Mouse (Mus musculus) midbrain, embryonic 11.5 days (tissue): ENCODE measurements around the gene Htr7. TPM values are rescaled to one million over a fixed set of nuclear protein-coding genes. Genes with fewer than 3 reads are reported as not detected.

Experiments
- ATAC-seq: fragments of 200-750 bp; cut with Nextera tagmentation; 2 replicates; pipeline ENCODE4 v1.8.0; 2017; ENCODE audit warnings: moderate TSS enrichment, moderate library complexity; ENCODE audit not compliant: low FRiP score
- DNase-seq: peaks from one replicate; pipeline ENCODE4 v3.0.0; 2015; ENCODE audit warnings: low spot score; ENCODE audit errors: missing footprints
- H3K27ac ChIP-seq: fragments of 300-500 bp; sonication (generic); 2 replicates; pipeline ENCODE4 v1.5.1; 2014; ENCODE audit warnings: low read depth, low read length
- H3K27me3 ChIP-seq: fragments of 300-500 bp; sonication (generic); 2 replicates; pipeline ENCODE4 v1.6.1; 2014; ENCODE audit warnings: mild to moderate bottlenecking, low read length, moderate library complexity, mixed read lengths; ENCODE audit not compliant: control insufficient read depth, insufficient read depth
- H3K36me3 ChIP-seq: fragments of 300-500 bp; sonication (generic); 2 replicates; pipeline ENCODE4 v1.6.1; 2014; ENCODE audit warnings: mild to moderate bottlenecking, low read length, moderate library complexity, mixed read lengths; ENCODE audit not compliant: control insufficient read depth, insufficient read depth
- H3K4me1 ChIP-seq: fragments of 300-500 bp; sonication (generic); 2 replicates; pipeline ENCODE4 v1.6.1; 2014; ENCODE audit warnings: low read length; ENCODE audit not compliant: control insufficient read depth, insufficient read depth
- H3K4me2 ChIP-seq: fragments of 300-500 bp; sonication (generic); 2 replicates; pipeline ENCODE4 v1.6.1; 2014; ENCODE audit warnings: mild to moderate bottlenecking, moderate library complexity
- H3K4me3 ChIP-seq: fragments of 300-500 bp; sonication (generic); 2 replicates; pipeline ENCODE4 v1.5.1; 2014; ENCODE audit warnings: low read depth, low read length
- H3K9ac ChIP-seq: fragments of 300-500 bp; sonication (generic); 2 replicates; pipeline ENCODE4 v1.6.1; 2014; ENCODE audit warnings: low read length
- H3K9me3 ChIP-seq: fragments of 300-500 bp; sonication (generic); 2 replicates; pipeline ENCODE4 v1.6.1; 2016; ENCODE audit warnings: low read length; ENCODE audit not compliant: control insufficient read depth
- WGBS: fragments of 180-500 bp; shearing (Covaris S2); extraction: QIAGEN DNeasy Blood & Tissue Kit; methylation state at CpG from one replicate; pipeline ENCODE4 v1.1.7; 2014; 5-methylcytosine and 5-hydroxymethylcytosine counted together
- polyA plus RNA-seq: library from polyadenylated mRNA; unstranded; fragments of >200 nt; fragmentation: Nextera tagmentation; extraction: Ambion mirVana; gene quantifications from 2 replicates; pipeline ENCODE4 v1.2.1, GENCODE M21; 2014

Htr7 gene
- polyA plus RNA-seq, 1 experiment from 2014 or later, result 0.34 TPM

GRCm38 (mm10) chr19:36000955-36001354, 56.4 kb downstream of the Htr7 start:
- no peaks in the 10 kb centered on the region for H3K27me3 ChIP-seq
- peaks cover 6% of the 10 kb centered on the region for H3K4me1 ChIP-seq
- H3K9me3 ChIP-seq, result no peaks in the 10 kb centered on the region
- ATAC-seq, result no peak
- H3K36me3 ChIP-seq, result no peaks in the 10 kb centered on the region
- WGBS, result 68% methylated on average over 6 of the region's 6 CpGs
- H3K27ac ChIP-seq, result no peak overlapping the region
- H3K9ac ChIP-seq, result no peak overlapping the region
- H3K4me3 ChIP-seq, result no peak overlapping the region
- H3K4me2 ChIP-seq, result no peak overlapping the region
- DNase-seq, result no peak

- no peak for ATAC-seq
- WGBS, result 86% methylated on average over 3 of the region's 3 CpGs
- Histone ChIP-seq H3K4me2 (no peak overlapping the region), H3K27ac (no peak overlapping the region), H3K27me3 (no peaks in the 10 kb centered on the region), H3K9ac (no peak overlapping the region), H3K4me3 (no peak overlapping the region), H3K36me3 (no peaks in the 10 kb centered on the region), H3K9me3 (no peaks in the 10 kb centered on the region), H3K4me1 (peaks cover under 1% of the 10 kb centered on the region; the same call in 1 of the 2 replicates)
- no peak for DNase-seq
Observed at GRCm38 (mm10) chr19:35997384-35997783, 59.9 kb downstream of the Htr7 start.

- Histone ChIP-seq H3K9ac (no peak overlapping the region), H3K27me3 (no peaks in the 10 kb centered on the region), H3K4me3 (no peak overlapping the region), H3K36me3 (no peaks in the 10 kb centered on the region), H3K9me3 (no peaks in the 10 kb centered on the region), H3K4me2 (no peak overlapping the region), H3K27ac (no peak overlapping the region), H3K4me1 (no peaks in the 10 kb centered on the region)
- DNase-seq (no peak), ATAC-seq (no peak)
- WGBS, result 80% methylated on average over 1 of the region's 1 CpGs
Observed at GRCm38 (mm10) chr19:35987461-35987860, 69.8 kb downstream of the Htr7 start.

GRCm38 (mm10) chr19:35974681-35975080, 82.6 kb downstream of the Htr7 start:
- Histone ChIP-seq H3K27me3 (no peaks in the 10 kb centered on the region), H3K4me1 (no peaks in the 10 kb centered on the region), H3K9ac (no peak overlapping the region), H3K36me3 (no peaks in the 10 kb centered on the region), H3K27ac (no peak overlapping the region), H3K4me2 (no peak overlapping the region), H3K9me3 (no peaks in the 10 kb centered on the region), H3K4me3 (no peak overlapping the region)
- DNase-seq (no peak), ATAC-seq (no peak)

- H3K4me1 ChIP-seq, result no peaks in the 10 kb centered on the region
- no peaks in the 10 kb centered on the region for H3K27me3 ChIP-seq
- H3K27ac ChIP-seq, result no peak overlapping the region
- no peak for ATAC-seq
- no peak for DNase-seq
- WGBS, result 80% methylated on average over 5 of the region's 5 CpGs
- H3K9me3 ChIP-seq, result no peaks in the 10 kb centered on the region
- no peak overlapping the region for H3K9ac ChIP-seq
- no peak overlapping the region for H3K4me2 ChIP-seq
- H3K36me3 ChIP-seq, result no peaks in the 10 kb centered on the region
- no peak overlapping the region for H3K4me3 ChIP-seq
Observed at GRCm38 (mm10) chr19:35957656-35958055, 99.7 kb downstream of the Htr7 start.

- Histone ChIP-seq H3K36me3 (no peaks in the 10 kb centered on the region), H3K4me2 (no peak overlapping the region), H3K27ac (no peak overlapping the region), H3K4me1 (no peaks in the 10 kb centered on the region), H3K27me3 (no peaks in the 10 kb centered on the region), H3K4me3 (no peak overlapping the region), H3K9ac (no peak overlapping the region), H3K9me3 (no peaks in the 10 kb centered on the region)
- ATAC-seq (no peak), DNase-seq (no peak)
- 88% methylated on average over 13 of the region's 13 CpGs for WGBS
Observed at GRCm38 (mm10) chr19:35955698-35956097, 101.6 kb downstream of the Htr7 start.

GRCm38 (mm10) chr19:35949888-35950287, 107.4 kb downstream of the Htr7 start:
- no peak overlapping the region for H3K4me3 ChIP-seq
- H3K36me3 ChIP-seq, result no peaks in the 10 kb centered on the region
- H3K9ac ChIP-seq, result no peak overlapping the region
- ATAC-seq (no peak), DNase-seq (no peak)
- no peak overlapping the region for H3K27ac ChIP-seq
- H3K4me2 ChIP-seq, result no peak overlapping the region
- H3K9me3 ChIP-seq, result no peaks in the 10 kb centered on the region
- no peaks in the 10 kb centered on the region for H3K27me3 ChIP-seq
- H3K4me1 ChIP-seq, result no peaks in the 10 kb centered on the region
- WGBS, result 78% methylated on average over 1 of the region's 1 CpGs

- Histone ChIP-seq H3K4me2 (no peak overlapping the region), H3K27me3 (no peaks in the 10 kb centered on the region), H3K9ac (no peak overlapping the region), H3K36me3 (no peaks in the 10 kb centered on the region), H3K4me3 (no peak overlapping the region), H3K4me1 (no peaks in the 10 kb centered on the region), H3K27ac (no peak overlapping the region), H3K9me3 (no peaks in the 10 kb centered on the region)
- no peak for DNase-seq
- no peak for ATAC-seq
- WGBS, result 68% methylated on average over 3 of the region's 3 CpGs
Observed at GRCm38 (mm10) chr19:35924961-35925495, 132.3 kb downstream of the Htr7 start.

GRCm38 (mm10) chr19:35924418-35924817, 132.9 kb downstream of the Htr7 start:
- WGBS, result 66% methylated on average over 5 of the region's 5 CpGs
- no peak for ATAC-seq
- no peaks in the 10 kb centered on the region for H3K27me3 ChIP-seq
- no peak overlapping the region for H3K9ac ChIP-seq
- H3K9me3 ChIP-seq, result no peaks in the 10 kb centered on the region
- DNase-seq, result no peak
- H3K4me1 ChIP-seq, result no peaks in the 10 kb centered on the region
- no peaks in the 10 kb centered on the region for H3K36me3 ChIP-seq
- no peak overlapping the region for H3K4me3 ChIP-seq
- no peak overlapping the region for H3K27ac ChIP-seq
- no peak overlapping the region for H3K4me2 ChIP-seq
